Mouse (Mus musculus) limb, embryonic 11.5 days (tissue): Measurements from ENCODE around the gene Apof. TPM values are rescaled to one million over a fixed set of nuclear protein-coding genes. Genes with fewer than 3 reads are reported as not detected.
A peak's percentile ranks its signal among the peaks of the same experiment; 100 is the strongest.
"Not testable (repeated sequence)": the region's sequence is repeated elsewhere in the genome, so short reads cannot be mapped to it uniquely, and the experiment has no call there.

Experiments used
- ATAC-seq: fragments of 200-750 bp; cut with Nextera tagmentation; 2 replicates; pipeline ENCODE4 v1.8.0; 2017; ENCODE audit warnings: low read depth; ENCODE audit not compliant: insufficient number of reproducible peaks, low FRiP score, low TSS enrichment
- DNase-seq: peaks from one replicate; pipeline ENCODE4 v3.0.0-alpha.2; 2015; ENCODE audit warnings: low spot score
- H3K27ac ChIP-seq: fragments of 300-500 bp; sonication (generic); replicated peaks from 2 replicates; pipeline ENCODE4 v1.5.1; 2014; ENCODE audit warnings: low read depth, mild to moderate bottlenecking, low read length
- H3K27me3 ChIP-seq: fragments of 300-500 bp; sonication (generic); 2 replicates; pipeline ENCODE4 v1.6.1; 2014; ENCODE audit warnings: mild to moderate bottlenecking, low read length, mixed read lengths; ENCODE audit not compliant: control insufficient read depth, insufficient read depth
- H3K36me3 ChIP-seq: fragments of 300-500 bp; sonication (generic); 2 replicates; pipeline ENCODE4 v1.6.1; 2014; ENCODE audit warnings: mild to moderate bottlenecking, low read length, moderate library complexity, mixed read lengths; ENCODE audit not compliant: control insufficient read depth, insufficient read depth
- H3K4me1 ChIP-seq: fragments of 300-500 bp; sonication (generic); 2 replicates; pipeline ENCODE4 v1.6.1; 2014; ENCODE audit warnings: low read length, mixed read lengths; ENCODE audit not compliant: control insufficient read depth, insufficient read depth
- H3K4me2 ChIP-seq: fragments of 300-500 bp; sonication (generic); 2 replicates; pipeline ENCODE4 v1.6.1; 2014; ENCODE audit warnings: low read depth, mild to moderate bottlenecking, moderate library complexity; ENCODE audit not compliant: severe bottlenecking
- H3K4me3 ChIP-seq: fragments of 300-500 bp; sonication (generic); 2 replicates; pipeline ENCODE4 v1.5.1; 2014; ENCODE audit warnings: low read depth, low read length
- H3K9ac ChIP-seq: fragments of 300-500 bp; sonication (generic); 2 replicates; pipeline ENCODE4 v1.6.1; 2014; ENCODE audit warnings: mild to moderate bottlenecking, low read length
- H3K9me3 ChIP-seq: fragments of 300-500 bp; sonication (generic); 2 replicates; pipeline ENCODE4 v1.6.1; 2016; ENCODE audit warnings: low read length; ENCODE audit not compliant: control insufficient read depth
- WGBS: fragments of 180-500 bp; shearing (Covaris S2); extraction: QIAGEN DNeasy Blood & Tissue Kit; methylation state at CpG from one replicate; pipeline ENCODE4 v1.1.7; 2014; 5-methylcytosine and 5-hydroxymethylcytosine counted together
- polyA plus RNA-seq: library from polyadenylated mRNA; unstranded; fragments of >200 nt; fragmentation: Nextera tagmentation; extraction: Ambion mirVana; gene quantifications from 2 replicates; pipeline ENCODE4 v1.2.1, GENCODE M21; 2014

The Apof gene
- polyA plus RNA-seq, 1 experiment from 2014 or later = not detected

GRCm38 (mm10) chr10:128262300-128262699 lies 6.2 kb upstream of the Apof start:
- no peaks in the 10 kb centered on the region for H3K4me1 ChIP-seq
- no peak for DNase-seq
- ATAC-seq = no peak
- H3K9me3 ChIP-seq = no peaks in the 10 kb centered on the region
- no peaks in the 10 kb centered on the region for H3K36me3 ChIP-seq
- no peaks in the 10 kb centered on the region for H3K27me3 ChIP-seq
- no peak overlapping the region for H3K9ac ChIP-seq
- no peak overlapping the region for H3K27ac ChIP-seq
- 80% methylated on average over 22 of the region's 22 CpGs for WGBS
- no peak overlapping the region for H3K4me3 ChIP-seq
- H3K4me2 ChIP-seq = no peak overlapping the region

DNA sequence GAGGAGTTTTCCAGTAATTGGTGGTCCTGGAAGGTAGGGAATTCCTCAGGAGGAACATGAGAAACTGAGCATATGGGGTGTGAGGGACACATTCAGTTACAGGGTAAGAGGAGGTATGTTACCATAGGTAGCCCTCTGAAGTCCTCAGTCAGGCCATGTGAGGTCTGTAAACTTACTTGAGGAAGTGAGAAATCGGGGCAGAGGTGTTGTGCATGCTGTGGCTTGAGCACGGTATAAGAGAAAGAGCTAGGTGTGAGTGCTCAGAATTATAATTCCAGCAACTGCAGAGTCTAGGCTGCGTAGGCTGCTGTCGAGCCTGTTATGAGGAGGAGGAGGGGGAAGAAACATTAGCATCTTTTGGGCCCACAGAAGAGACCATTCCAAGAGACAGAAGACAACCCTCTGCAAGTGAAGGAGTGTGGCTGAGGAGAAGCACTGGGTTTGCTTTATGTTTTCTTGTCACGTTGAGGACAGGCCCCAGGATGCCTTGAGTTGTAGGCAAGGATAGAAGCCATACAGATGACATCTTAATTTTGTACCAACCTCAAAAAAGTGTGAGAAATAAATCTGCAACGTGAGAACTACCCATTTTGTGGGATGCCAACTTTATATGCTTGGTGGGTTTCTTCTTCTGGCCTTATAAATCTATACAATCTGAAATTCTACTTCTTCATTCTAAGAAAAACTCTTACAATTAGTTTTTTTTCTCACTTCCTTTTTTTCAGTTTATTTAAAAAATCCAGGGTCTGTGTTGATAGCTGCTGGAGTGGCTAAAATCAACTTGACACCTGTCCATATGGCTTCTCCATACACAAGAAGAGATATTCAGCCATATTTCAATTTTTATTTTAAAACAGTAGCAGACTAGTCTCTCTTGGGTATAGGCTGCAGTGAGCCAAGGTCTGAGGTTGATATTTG lies 4.8 kb upstream of the Apof start:
- 80% methylated on average over 6 of the region's 6 CpGs for WGBS
- no peak overlapping the region for H3K9ac ChIP-seq
- H3K36me3 ChIP-seq = no peaks in the 10 kb centered on the region
- no peaks in the 10 kb centered on the region for H3K4me1 ChIP-seq
- DNase-seq (no peak), ATAC-seq (no peak)
- H3K27ac ChIP-seq = no peak overlapping the region
- no peak overlapping the region for H3K4me3 ChIP-seq
- no peaks in the 10 kb centered on the region for H3K9me3 ChIP-seq
- no peaks in the 10 kb centered on the region for H3K27me3 ChIP-seq
- H3K4me2 ChIP-seq = no peak overlapping the region

- Histone ChIP-seq H3K27ac (no peak overlapping the region), H3K4me1 (no peaks in the 10 kb centered on the region), H3K4me2 (no peak overlapping the region), H3K27me3 (no peaks in the 10 kb centered on the region), H3K9ac (no peak overlapping the region), H3K36me3 (no peaks in the 10 kb centered on the region), H3K9me3 (no peaks in the 10 kb centered on the region), H3K4me3 (no peak overlapping the region)
- 89% methylated on average over 16 of the region's 16 CpGs for WGBS
- DNase-seq = no peak
- ATAC-seq = no peak
These were observed 887 bp downstream of the Apof start for GRCm38 (mm10) chr10:128269206-128269910.

DNA sequence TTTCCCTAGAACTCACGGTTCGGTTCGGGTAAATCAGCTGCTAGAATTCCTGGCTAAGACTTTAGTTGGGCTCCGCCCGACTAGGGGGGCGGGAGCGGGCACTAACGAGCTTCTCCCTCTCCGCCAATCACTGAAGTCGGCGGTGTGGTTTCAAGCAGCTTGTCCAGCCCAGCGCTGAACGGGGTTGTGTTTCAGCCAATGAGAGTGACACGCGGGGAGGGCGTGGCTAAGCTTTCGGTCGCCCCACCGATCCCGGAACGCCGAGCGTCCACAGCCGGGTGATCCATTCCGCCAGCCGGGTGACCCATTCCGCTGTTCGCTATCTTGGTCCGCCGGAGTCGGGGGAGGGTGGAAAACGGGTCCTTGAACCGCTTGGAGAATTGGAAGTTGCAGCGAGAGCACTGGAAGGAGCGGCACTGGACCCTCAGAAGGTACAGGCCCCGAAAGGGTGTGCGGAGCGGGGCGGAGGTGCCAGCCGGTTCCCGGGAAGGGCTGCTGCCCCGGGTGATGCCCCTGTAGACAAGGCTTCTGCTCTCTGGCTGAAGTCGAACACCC lies 1.9 kb downstream of the Apof start, which contains the start of gene Stat2:
Stat2 (plus strand) TSS at position 273 of the 555 bp plus-strand sequence.
- no peaks in the 10 kb centered on the region for H3K4me1 ChIP-seq
- no peaks in the 10 kb centered on the region for H3K27me3 ChIP-seq
- no peaks in the 10 kb centered on the region for H3K9me3 ChIP-seq
- peak within 1 kb of the TSS; percentile 69 for H3K4me3 ChIP-seq
- H3K27ac ChIP-seq = peak within 1 kb of the TSS; percentile 23; the same call in 1 of the 2 replicates
- DNase-seq (peak; percentile 96), ATAC-seq (peak; percentile 96)
- H3K36me3 ChIP-seq = no peaks in the 10 kb centered on the region
- WGBS = under 1% methylated on average over 43 of the region's 43 CpGs
- peak within 1 kb of the TSS; percentile 75 for H3K9ac ChIP-seq
- peak within 1 kb of the TSS; percentile 57 for H3K4me2 ChIP-seq

DNA sequence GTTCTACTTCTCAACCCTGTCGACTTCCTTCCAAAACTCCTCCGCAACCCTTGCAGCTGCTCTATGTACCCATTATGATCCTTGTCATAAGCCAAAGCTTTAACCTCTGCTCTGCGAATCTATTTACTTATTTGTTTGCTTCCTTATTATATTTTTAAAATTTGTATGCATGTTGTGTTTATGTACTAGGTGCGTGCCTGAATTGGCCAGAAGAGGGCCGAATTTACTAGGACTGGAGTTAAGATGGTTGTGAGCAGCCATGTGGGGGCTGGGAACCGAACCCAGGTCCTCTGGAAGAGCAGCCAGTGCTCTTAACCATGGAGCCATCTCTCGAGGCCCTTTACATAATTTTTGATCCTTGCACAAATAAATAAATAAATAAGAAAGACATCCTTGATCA lies 2.4 kb downstream of the Apof start:
- Histone ChIP-seq H3K27me3 (no peaks in the 10 kb centered on the region), H3K27ac (peak overlapping the region; percentile 23; the same call in 1 of the 2 replicates), H3K36me3 (no peaks in the 10 kb centered on the region), H3K9me3 (no peaks in the 10 kb centered on the region), H3K4me2 (peak overlapping the region; percentile 57), H3K9ac (peak overlapping the region; percentile 75), H3K4me1 (no peaks in the 10 kb centered on the region), H3K4me3 (peak overlapping the region; percentile 69)
- no peak for DNase-seq
- no peak for ATAC-seq
- WGBS = 41% methylated on average over 7 of the region's 7 CpGs

DNA sequence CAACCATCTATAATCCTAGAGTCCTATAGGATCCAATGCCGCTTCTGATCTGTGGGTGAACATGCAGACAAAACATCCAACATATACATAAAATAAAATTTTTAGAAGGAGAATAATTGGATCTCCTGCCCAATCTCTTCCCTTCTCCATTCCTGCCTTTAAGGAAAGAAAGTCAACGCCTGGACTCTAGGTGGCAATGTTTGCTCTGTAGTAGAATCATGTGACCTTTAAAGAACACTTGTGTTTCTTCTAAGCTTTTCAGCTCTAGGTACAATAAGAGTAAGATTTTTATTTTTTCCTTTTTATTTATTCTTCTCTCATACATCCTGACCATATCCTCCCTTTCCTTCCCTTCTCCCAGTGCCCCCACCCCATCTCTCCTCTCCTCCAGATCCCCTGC lies 3.4 kb downstream of the Apof start:
- H3K9ac ChIP-seq = no peak overlapping the region
- H3K4me1 ChIP-seq = no peaks in the 10 kb centered on the region
- no peak overlapping the region for H3K4me2 ChIP-seq
- ATAC-seq = no peak
- no peak overlapping the region for H3K4me3 ChIP-seq
- no peaks in the 10 kb centered on the region for H3K9me3 ChIP-seq
- DNase-seq = no peak
- no peaks in the 10 kb centered on the region for H3K27me3 ChIP-seq
- 77% methylated on average over 2 of the region's 2 CpGs for WGBS
- no peak overlapping the region for H3K27ac ChIP-seq
- H3K36me3 ChIP-seq = peaks cover 3% of the 10 kb centered on the region; the same call in 1 of the 2 replicates

GRCm38 (mm10) chr10:128272819-128273439 lies 4.5 kb downstream of the Apof start:
- not testable (repeated sequence) for H3K9me3 ChIP-seq, ATAC-seq, H3K4me3 ChIP-seq, H3K4me2 ChIP-seq, DNase-seq, H3K4me1 ChIP-seq, H3K27ac ChIP-seq, H3K9ac ChIP-seq, H3K36me3 ChIP-seq, H3K27me3 ChIP-seq
- 92% methylated on average over 4 of the region's 7 CpGs for WGBS

- not testable (repeated sequence) for H3K36me3 ChIP-seq, H3K27ac ChIP-seq, H3K9me3 ChIP-seq, H3K27me3 ChIP-seq, H3K9ac ChIP-seq, H3K4me3 ChIP-seq, ATAC-seq, DNase-seq, H3K4me2 ChIP-seq, H3K4me1 ChIP-seq
- 96% methylated on average over 1 of the region's 1 CpGs for WGBS
These were observed 6.9 kb downstream of the Apof start for GRCm38 (mm10) chr10:128275374-128275773.
